ENCODE assay signal across 43 mouse cellular contexts in the genomic region with DNA sequence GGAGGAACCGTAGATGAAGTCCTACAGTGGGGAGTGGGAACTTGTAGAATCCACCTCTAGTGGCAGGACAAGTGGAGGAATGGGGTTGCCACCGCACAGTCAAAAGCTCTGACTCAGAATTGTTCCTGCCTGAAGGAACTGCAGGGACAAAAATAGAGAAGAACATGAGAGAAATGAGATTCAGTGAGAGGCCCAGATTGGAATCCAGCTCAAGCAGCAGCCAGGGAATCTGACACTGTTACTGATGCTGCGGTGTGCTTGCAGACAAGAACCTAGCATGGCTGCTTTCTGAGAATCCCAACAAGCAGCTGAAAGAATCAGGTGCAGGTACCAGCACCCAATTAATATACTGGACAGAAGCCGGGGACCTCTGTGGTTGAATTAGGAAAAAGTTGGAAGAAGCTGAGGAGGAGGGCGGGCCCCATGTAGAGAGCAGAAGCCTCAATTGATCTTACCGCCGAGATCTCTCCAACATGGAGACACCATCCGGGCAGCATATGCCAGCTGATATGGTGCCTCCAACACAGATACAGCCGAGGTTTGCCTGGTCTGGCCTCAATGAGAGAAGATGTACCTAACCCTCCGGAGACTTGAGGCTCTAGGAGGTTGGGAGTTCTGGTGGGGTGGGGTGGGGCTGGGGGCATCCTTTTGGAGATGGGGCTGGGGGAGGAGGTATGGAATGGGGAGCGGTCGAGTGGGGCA. TPM values are rescaled to one million over a fixed set of nuclear protein-coding genes. Genes with fewer than 3 reads are reported as not detected.
DNase-seq lines count a peak whose midpoint lies in the region; ATAC-seq lines count a peak whose summit lies in the region.
"Had no signal": no experiment of that assay in that cellular context is flagged by ENCODE, and none has a peak within 500 bp of the region (broad histone marks: within the 10 kb centered on the region; RNA-seq: fewer than 3 reads in every experiment).

No protein-coding gene starts in this region.

- peak; percentile 70 for DNase-seq in heart, embryonic 10.5 days (ENCODE audit: low spot score)
- DNase-seq in right cerebral cortex, adult 2 months (ENCODE audit: low spot score in 2 of 2): peak; percentile 1 to 2
- no peak for DNase-seq in right cerebral cortex, postnatal 4 days
- peak; percentile 1 to 70 for DNase-seq in left cerebral cortex, postnatal 25 days (ENCODE audit: low spot score in 2 of 2)
- DNase-seq in testis, postnatal 14 days (ENCODE audit: low spot score): no peak
- DNase-seq: adrenal gland, adult 2 months; adrenal gland, postnatal 36 days; cerebellum, adult 2 months; cerebellum, postnatal 14 days; heart, postnatal 36 days; kidney, adult 2 months; kidney, postnatal 4 days; liver, postnatal 0 days; lung, postnatal 36 days; right cerebral cortex, postnatal 25 days; spleen, adult 18-20 months; thymus, postnatal 4 days had no signal

- no peak for ATAC-seq in heart, embryonic 11.5 days (replicated peaks; ENCODE audit: insufficient number of reproducible peaks, low FRiP score, low TSS enrichment)
- no peak for ATAC-seq in megakaryocyte, adult 5-6 weeks (ENCODE audit: poor library complexity, severe bottlenecking)
- ATAC-seq: CD4-positive, CD25-positive, alpha-beta regulatory T cell, adult 4 months; hindbrain, postnatal 0 days; intestine, embryonic 15.5 days; liver, embryonic 12.5 days; liver, postnatal 0 days had no signal

- 87% methylated on average over 12 of the region's 12 CpGs for WGBS in heart, embryonic 10.5 days
- WGBS in heart, embryonic 11.5 days (ENCODE audit: insufficient replicate concordance): 82% methylated on average over 12 of the region's 12 CpGs

- H3K4me1 ChIP-seq in heart, embryonic 10.5 days: no peaks in the 10 kb centered on the region
- no peaks in the 10 kb centered on the region for H3K4me1 ChIP-seq in heart, embryonic 11.5 days (ENCODE audit: control insufficient read depth, insufficient read depth, low read length)
- H3K4me1 ChIP-seq: embryonic facial prominence, embryonic 10.5 days; embryonic facial prominence, embryonic 15.5 days; forebrain, embryonic 12.5 days; heart, embryonic 15.5 days; hindbrain, embryonic 12.5 days; intestine, embryonic 15.5 days; liver, embryonic 12.5 days; megakaryocyte, embryonic 14.5 days; midbrain, embryonic 12.5 days; neural tube, embryonic 12.5 days had no signal

- no peaks in the 10 kb centered on the region for H3K36me3 ChIP-seq in heart, embryonic 10.5 days
- no peaks in the 10 kb centered on the region for H3K36me3 ChIP-seq in heart, embryonic 11.5 days (ENCODE audit: control insufficient read depth, insufficient read depth, low read length)
- H3K36me3 ChIP-seq: embryonic facial prominence, embryonic 10.5 days; embryonic facial prominence, embryonic 15.5 days; forebrain, embryonic 12.5 days; heart, embryonic 15.5 days; hindbrain, embryonic 12.5 days; intestine, embryonic 15.5 days; liver, embryonic 12.5 days; midbrain, embryonic 12.5 days; neural tube, embryonic 12.5 days had no signal

- no peak overlapping the region for H3K27ac ChIP-seq in heart, embryonic 10.5 days
- H3K27ac ChIP-seq in heart, embryonic 11.5 days (ENCODE audit: low read depth, low read length): no peak overlapping the region
- H3K27ac ChIP-seq: embryonic facial prominence, embryonic 10.5 days; embryonic facial prominence, embryonic 15.5 days; forebrain, embryonic 12.5 days; heart, embryonic 15.5 days; hindbrain, embryonic 12.5 days; hindbrain, postnatal 0 days; intestine, embryonic 15.5 days; liver, embryonic 12.5 days; midbrain, embryonic 12.5 days; neural tube, embryonic 12.5 days had no signal

- H3K27me3 ChIP-seq in heart, embryonic 10.5 days (ENCODE audit: insufficient read depth, poor library complexity, severe bottlenecking): no peaks in the 10 kb centered on the region
- H3K27me3 ChIP-seq in heart, embryonic 11.5 days (ENCODE audit: control insufficient read depth, insufficient read depth, low read length): no peaks in the 10 kb centered on the region
- H3K27me3 ChIP-seq: embryonic facial prominence, embryonic 15.5 days; forebrain, embryonic 12.5 days; heart, embryonic 15.5 days; hindbrain, embryonic 12.5 days; intestine, embryonic 15.5 days; liver, embryonic 12.5 days; megakaryocyte, embryonic 14.5 days; midbrain, embryonic 12.5 days; neural tube, embryonic 12.5 days had no signal

- no peak overlapping the region for H3K4me2 ChIP-seq in heart, embryonic 11.5 days
- H3K4me2 ChIP-seq: embryonic facial prominence, embryonic 15.5 days; forebrain, embryonic 12.5 days; heart, embryonic 15.5 days; hindbrain, embryonic 12.5 days; intestine, embryonic 15.5 days; liver, embryonic 12.5 days; midbrain, embryonic 12.5 days; neural tube, embryonic 12.5 days had no signal

- no peak overlapping the region for H3K9ac ChIP-seq in heart, embryonic 11.5 days (ENCODE audit: low read depth, low read length)
- H3K9ac ChIP-seq: embryonic facial prominence, embryonic 15.5 days; forebrain, embryonic 12.5 days; heart, embryonic 15.5 days; hindbrain, embryonic 12.5 days; intestine, embryonic 15.5 days; liver, embryonic 12.5 days; liver, postnatal 0 days; midbrain, embryonic 12.5 days; neural tube, embryonic 12.5 days had no signal

- H3K4me3 ChIP-seq in heart, embryonic 10.5 days: no peak overlapping the region
- H3K4me3 ChIP-seq in heart, embryonic 11.5 days (ENCODE audit: low read depth, low read length): no peak overlapping the region
- H3K4me3 ChIP-seq: embryonic facial prominence, embryonic 10.5 days; embryonic facial prominence, embryonic 15.5 days; forebrain, embryonic 12.5 days; heart, embryonic 15.5 days; hindbrain, embryonic 12.5 days; intestine, embryonic 15.5 days; liver, embryonic 12.5 days; megakaryocyte, embryonic 14.5 days; midbrain, embryonic 12.5 days; myocyte; neural tube, embryonic 12.5 days had no signal

- intact Hi-C loops in left cerebral cortex, postnatal 25 days (cut with DNase I): no loop called here

- no peaks in the 10 kb centered on the region for H3K9me3 ChIP-seq in heart, embryonic 10.5 days
- no peaks in the 10 kb centered on the region for H3K9me3 ChIP-seq in heart, embryonic 11.5 days (replicated peaks; ENCODE audit: control insufficient read depth, low read length)
- H3K9me3 ChIP-seq: embryonic facial prominence, embryonic 10.5 days; embryonic facial prominence, embryonic 15.5 days; forebrain, embryonic 12.5 days; heart, embryonic 15.5 days; hindbrain, embryonic 12.5 days; intestine, embryonic 15.5 days; liver, embryonic 12.5 days; megakaryocyte, embryonic 14.5 days; midbrain, embryonic 12.5 days; neural tube, embryonic 12.5 days had no signal

RNA-seq across cellular contexts. Expression of gene Lipo1, which starts 0.5 kb away (rescaled TPM):
- polyA plus RNA-seq in heart, embryonic 10.5 days (2016; fragmentation: Nextera tagmentation; extraction: Ambion mirVana): not detected in 2 replicates
- not detected in 2 replicates for polyA plus RNA-seq in heart, embryonic 11.5 days (2014; fragmentation: Nextera tagmentation; extraction: Ambion mirVana)
- total RNA-seq in left cerebral cortex, postnatal 25 days (2021): not detected
- not detected in 2 replicates for total RNA-seq in megakaryocyte, adult 5-6 weeks (2015)
- total RNA-seq in megakaryocyte, adult 5-6 weeks (2017): not detected in 2 replicates
- total RNA-seq: adrenal gland, adult 2 months; adrenal gland, postnatal 36 days; gastrocnemius, adult 8-10 months; gastrocnemius, postnatal 4 days; heart, adult 8-10 months; heart, postnatal 36 days; hindbrain, postnatal 0 days; layer of hippocampus, adult 8-10 months; left cerebral cortex, adult 8-10 months; midbrain, postnatal 0 days had no signal
- polyA plus RNA-seq: adrenal gland, adult 2 months; CD4-positive, CD25-positive, alpha-beta regulatory T cell, adult 4 months; cerebellum, adult 2 months; embryonic facial prominence, embryonic 10.5 days; embryonic facial prominence, embryonic 15.5 days; forebrain, embryonic 12.5 days; heart, embryonic 15.5 days; hindbrain, embryonic 12.5 days; hindbrain, postnatal 0 days; intestine, embryonic 15.5 days; kidney, adult 2 months; kidney, embryonic 16.5 days; limb, embryonic 14.5 days; liver, embryonic 12.5 days; liver, postnatal 0 days; lung, embryonic 16.5 days; midbrain, embryonic 12.5 days; midbrain, postnatal 0 days; myocyte; neural tube, embryonic 12.5 days; stomach, embryonic 16.5 days; thymus, postnatal 0 days had no signal

RNA-seq across cellular contexts. Expression of gene Lipo3, which starts 25.0 kb away (rescaled TPM):
- polyA plus RNA-seq in heart, embryonic 10.5 days (2016; fragmentation: Nextera tagmentation; extraction: Ambion mirVana): 10.2 and 11.2 TPM in 2 replicates
- 12.7 and 16.2 TPM in 2 replicates for polyA plus RNA-seq in heart, embryonic 11.5 days (2014; fragmentation: Nextera tagmentation; extraction: Ambion mirVana)
- 1 to 10 TPM; 5.4 to 5.5 TPM for total RNA-seq in left cerebral cortex, postnatal 25 days (2021)
- 16.5 and 22.5 TPM in 2 replicates for total RNA-seq in megakaryocyte, adult 5-6 weeks (2015)
- total RNA-seq in megakaryocyte, adult 5-6 weeks (2017): 10.0 and 13.6 TPM in 2 replicates
- polyA plus RNA-seq: myocyte had no signal

RNA-seq across cellular contexts. Expression of gene Lipo2, which starts 35.6 kb away (rescaled TPM):
- polyA plus RNA-seq in heart, embryonic 10.5 days (2016; fragmentation: Nextera tagmentation; extraction: Ambion mirVana): 0.55 and 0.59 TPM in 2 replicates
- polyA plus RNA-seq in heart, embryonic 11.5 days (2014; fragmentation: Nextera tagmentation; extraction: Ambion mirVana): 0.62 and 0.66 TPM in 2 replicates
- under 1 TPM; 0.23 to 0.25 TPM for total RNA-seq in left cerebral cortex, postnatal 25 days (2021)
- not detected in 2 replicates for total RNA-seq in megakaryocyte, adult 5-6 weeks (2015)
- total RNA-seq in megakaryocyte, adult 5-6 weeks (2017): 0.53 TPM in 1 of 2 replicates, not detected in the other
- polyA plus RNA-seq: adrenal gland, adult 2 months; CD4-positive, CD25-positive, alpha-beta regulatory T cell, adult 4 months; hindbrain, embryonic 12.5 days; kidney, adult 2 months; liver, embryonic 12.5 days; liver, postnatal 0 days; myocyte had no signal

Comparison
In these comparisons a context has a peak if more than half of its experiments do, and no peak if none do; other contexts are left out.
1. DNase-seq: peak in heart, embryonic 10.5 days (single experiment), right cerebral cortex, adult 2 months (2 of 2) and left cerebral cortex, postnatal 25 days (2 of 2); none in right cerebral cortex, postnatal 4 days (single experiment) and testis, postnatal 14 days (single experiment).